Mouse (Mus musculus) liver, embryonic 11.5 days (tissue): ENCODE results near the gene Kat6b. TPM values are rescaled to one million over a fixed set of nuclear protein-coding genes. Genes with fewer than 3 reads are reported as not detected.

Source experiments
- ATAC-seq: fragments of 200-750 bp; cut with Nextera tagmentation; replicated peaks from 2 replicates; pipeline ENCODE4 v1.8.0; 2017; ENCODE audit warnings: moderate number of reproducible peaks, mild to moderate bottlenecking, moderate TSS enrichment, moderate library complexity; ENCODE audit not compliant: low FRiP score
- DNase-seq: peaks from one replicate; pipeline ENCODE4 v3.0.0-alpha.2; 2017; ENCODE audit warnings: low spot score
- H3K27ac ChIP-seq: fragments of 300-500 bp; sonication (generic); 2 replicates; pipeline ENCODE4 v1.5.1; 2014; ENCODE audit warnings: mild to moderate bottlenecking, low read depth, low read length, control low read depth
- H3K27me3 ChIP-seq: fragments of 300-500 bp; sonication (generic); replicated peaks from 2 replicates; pipeline ENCODE4 v1.6.1; 2014; ENCODE audit warnings: low read length, mixed read lengths; ENCODE audit not compliant: control insufficient read depth, insufficient read depth
- H3K36me3 ChIP-seq: fragments of 300-500 bp; sonication (generic); 2 replicates; pipeline ENCODE4 v1.6.1; 2014; ENCODE audit warnings: mild to moderate bottlenecking, low read length, moderate library complexity, mixed read lengths; ENCODE audit not compliant: control insufficient read depth, insufficient read depth
- H3K4me1 ChIP-seq: fragments of 300-500 bp; sonication (generic); replicated peaks from 2 replicates; pipeline ENCODE4 v1.6.1; 2014; ENCODE audit warnings: low read length, mixed read lengths; ENCODE audit not compliant: control insufficient read depth, insufficient read depth
- H3K4me2 ChIP-seq: fragments of 300-500 bp; sonication (generic); 2 replicates; pipeline ENCODE4 v1.6.1; 2014; ENCODE audit warnings: mild to moderate bottlenecking, control low read depth, moderate library complexity
- H3K4me3 ChIP-seq: fragments of 300-500 bp; sonication (generic); 2 replicates; pipeline ENCODE4 v1.5.1; 2014; ENCODE audit warnings: low read depth, low read length, control low read depth
- H3K9ac ChIP-seq: fragments of 300-500 bp; sonication (generic); 2 replicates; pipeline ENCODE4 v1.6.1; 2014; ENCODE audit warnings: low read depth, low read length, control low read depth
- H3K9me3 ChIP-seq: fragments of 300-500 bp; sonication (generic); 2 replicates; pipeline ENCODE4 v1.6.1; 2016; ENCODE audit warnings: low read length, inconsistent platforms, mixed read lengths; ENCODE audit not compliant: control insufficient read depth
- WGBS: fragments of 180-500 bp; shearing (Covaris S2); extraction: QIAGEN DNeasy Blood & Tissue Kit; methylation state at CpG from one replicate; pipeline ENCODE4 v1.1.7; 2014; 5-methylcytosine and 5-hydroxymethylcytosine counted together
- polyA plus RNA-seq: library from polyadenylated mRNA; unstranded; fragments of >200 nt; fragmentation: Nextera tagmentation; extraction: Ambion mirVana; gene quantifications from 2 replicates; pipeline ENCODE4 v1.2.1, GENCODE M21; 2014

Kat6b gene
- polyA plus RNA-seq, 1 experiment from 2014 or later, result 6.7 TPM

DNA sequence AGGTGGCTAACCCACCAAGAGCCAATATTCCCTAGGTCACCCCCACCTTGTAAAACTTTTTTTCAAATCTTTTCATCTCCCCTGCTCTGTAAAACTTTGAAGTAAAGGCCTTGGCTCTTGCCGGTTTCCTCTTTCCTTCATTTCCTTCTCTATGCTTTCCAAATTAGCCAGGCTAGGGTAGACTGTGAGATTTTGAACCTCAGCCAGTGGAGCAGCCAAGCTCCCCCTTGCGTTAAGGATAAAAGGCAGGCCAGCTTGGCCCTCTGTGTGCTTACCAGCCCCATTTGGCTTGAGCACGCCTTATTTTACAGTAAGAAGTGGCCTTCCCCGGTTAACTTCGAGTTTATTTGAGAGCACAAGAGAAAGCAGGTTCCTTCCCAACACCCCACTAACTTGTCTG, 193.2 kb downstream of the Kat6b start:
- Histone ChIP-seq H3K9me3 (no peaks in the 10 kb centered on the region), H3K27me3 (no peaks in the 10 kb centered on the region), H3K4me2 (no peak overlapping the region), H3K9ac (no peak overlapping the region), H3K4me1 (peaks cover 2% of the 10 kb centered on the region), H3K27ac (no peak overlapping the region), H3K4me3 (no peak overlapping the region), H3K36me3 (peaks cover 2% of the 10 kb centered on the region; the same call in 1 of the 2 replicates)
- DNase-seq, result no peak
- no peak for ATAC-seq
- 64% methylated on average over 5 of the region's 5 CpGs for WGBS

DNA sequence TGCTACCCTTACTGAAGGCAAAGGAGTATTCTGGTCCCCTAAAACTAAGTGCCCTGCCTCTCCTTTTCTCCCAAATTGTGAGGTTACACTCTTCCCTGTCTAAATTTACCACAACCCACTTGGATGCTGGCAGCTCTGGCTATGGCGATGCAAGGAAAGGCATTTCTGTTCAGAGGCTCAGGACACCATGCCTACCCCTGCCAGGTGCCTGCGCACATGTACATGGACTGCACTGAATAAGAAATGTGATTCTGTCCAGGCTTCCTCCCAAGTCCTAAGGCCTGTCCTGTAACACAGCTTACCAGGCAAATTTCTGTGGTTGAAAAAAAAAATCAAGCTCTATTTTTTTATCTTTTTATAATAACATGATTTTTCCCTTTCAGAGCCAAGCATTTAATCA, 195.0 kb downstream of the Kat6b start:
- Histone ChIP-seq H3K9ac (no peak overlapping the region), H3K4me2 (no peak overlapping the region), H3K27ac (no peak overlapping the region), H3K36me3 (no peaks in the 10 kb centered on the region), H3K9me3 (no peaks in the 10 kb centered on the region), H3K27me3 (no peaks in the 10 kb centered on the region), H3K4me1 (peaks cover 10% of the 10 kb centered on the region), H3K4me3 (no peak overlapping the region)
- ATAC-seq, result no peak
- DNase-seq, result no peak
- 80% methylated on average over 2 of the region's 2 CpGs for WGBS

DNA sequence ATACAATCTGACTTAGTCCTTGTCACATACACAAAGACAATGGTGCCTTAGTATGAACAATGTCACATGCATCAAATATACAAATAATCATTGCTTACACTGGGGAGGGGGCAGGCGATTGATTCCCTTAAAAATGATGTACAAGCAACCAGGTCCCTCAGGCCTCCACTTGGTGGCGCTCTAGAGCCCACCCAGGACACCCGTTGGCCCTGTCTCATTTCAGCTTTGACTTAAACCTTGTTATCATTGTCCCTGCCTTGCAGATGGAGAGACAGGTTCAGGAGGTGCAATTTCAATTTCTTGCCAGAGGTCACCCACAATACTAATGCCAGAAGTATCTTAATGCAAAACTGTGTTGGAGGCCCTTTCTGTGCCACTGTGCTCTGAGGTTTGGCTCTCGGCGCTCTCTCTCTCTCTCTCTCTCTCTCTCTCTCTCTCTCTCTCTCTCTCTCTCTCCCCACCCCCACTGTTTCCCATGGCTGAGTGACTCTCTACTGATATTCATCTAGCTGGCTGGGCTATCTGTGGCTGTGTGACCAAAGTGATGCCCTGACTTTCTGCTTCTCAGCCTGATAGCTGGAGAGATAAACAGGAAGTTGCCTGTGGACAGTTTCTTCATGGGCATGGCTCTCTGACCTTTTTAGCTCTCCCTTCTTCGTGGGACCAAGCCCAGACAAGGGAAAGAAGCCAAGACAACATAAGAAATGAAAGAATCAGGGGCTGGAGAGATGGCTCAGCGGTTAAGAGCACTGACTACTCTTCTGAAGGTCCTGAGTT, 197.5 kb downstream of the Kat6b start:
- Histone ChIP-seq H3K36me3 (no peaks in the 10 kb centered on the region), H3K27me3 (no peaks in the 10 kb centered on the region), H3K4me1 (peaks cover 13% of the 10 kb centered on the region), H3K4me3 (no peak overlapping the region), H3K27ac (no peak overlapping the region), H3K4me2 (no peak overlapping the region), H3K9ac (no peak overlapping the region), H3K9me3 (no peaks in the 10 kb centered on the region)
- DNase-seq, result peak; percentile 57
- no peak for ATAC-seq
- 40% methylated on average over 7 of the region's 7 CpGs for WGBS

DNA sequence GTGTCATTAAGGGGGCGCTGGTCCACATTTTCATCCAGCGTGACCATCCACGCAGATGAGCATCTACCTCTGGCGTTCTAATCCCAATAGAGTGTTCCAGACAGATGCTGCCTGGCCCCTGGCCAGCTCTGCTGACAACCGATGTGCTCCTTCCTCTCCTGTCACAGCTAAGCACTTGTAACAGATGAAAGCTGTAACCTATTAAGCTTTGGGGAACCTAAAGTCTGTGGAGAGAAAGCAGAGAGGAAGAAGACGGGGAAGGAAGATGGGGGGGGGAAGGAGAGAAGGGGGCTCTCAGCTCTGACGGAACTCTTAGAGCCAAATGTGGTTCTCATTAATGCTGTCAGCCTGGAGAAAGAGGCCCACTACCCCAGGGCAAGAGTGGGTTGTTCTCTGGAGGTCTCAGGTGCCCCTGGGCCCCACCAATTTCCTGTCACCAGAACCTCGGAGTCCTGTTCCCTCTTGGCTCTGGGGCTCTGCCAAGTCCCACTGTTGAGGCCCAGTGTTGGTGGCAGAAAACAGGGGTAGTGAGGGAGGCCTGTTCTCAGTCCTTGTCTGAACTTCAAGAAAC, 198.5 kb downstream of the Kat6b start:
- Histone ChIP-seq H3K4me1 (peaks cover 13% of the 10 kb centered on the region), H3K36me3 (no peaks in the 10 kb centered on the region), H3K27ac (peak overlapping the region; percentile 29; the same call in 1 of the 2 replicates), H3K27me3 (no peaks in the 10 kb centered on the region), H3K4me2 (no peak overlapping the region), H3K9me3 (no peaks in the 10 kb centered on the region), H3K4me3 (no peak overlapping the region), H3K9ac (no peak overlapping the region)
- DNase-seq (no peak), ATAC-seq (no peak)
- WGBS, result 46% methylated on average over 8 of the region's 8 CpGs

DNA sequence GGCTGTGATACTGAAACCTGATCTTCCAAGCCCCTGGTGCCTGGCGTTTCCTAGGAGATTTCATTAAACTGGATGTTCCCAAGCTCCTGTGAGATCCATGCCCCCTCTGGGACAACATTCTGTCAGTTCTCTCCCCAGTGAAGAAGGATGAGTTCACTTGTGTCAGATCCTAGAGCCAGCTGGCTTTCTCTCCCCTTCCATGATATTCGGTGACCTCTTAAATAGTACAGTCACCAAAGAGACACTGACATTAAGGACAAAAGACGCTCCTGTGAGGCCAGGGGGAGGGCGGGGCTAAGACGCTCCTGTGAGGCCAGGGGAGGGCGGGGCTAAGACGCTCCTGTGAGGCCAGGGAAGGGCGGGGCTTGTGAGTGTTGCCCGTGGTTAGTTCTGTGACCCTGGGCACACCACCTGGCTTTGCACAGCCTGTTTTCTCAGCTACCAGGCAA, 201.5 kb downstream of the Kat6b start:
- under 1% methylated on average over 9 of the region's 9 CpGs for WGBS
- Histone ChIP-seq H3K36me3 (no peaks in the 10 kb centered on the region), H3K4me1 (peaks cover 17% of the 10 kb centered on the region), H3K9ac (no peak overlapping the region), H3K27me3 (peaks cover 9% of the 10 kb centered on the region), H3K4me2 (peak overlapping the region; percentile 56), H3K27ac (no peak overlapping the region), H3K4me3 (0 out of 2 replicates have a peak overlapping the region, but pooled peaks have one; percentile 14), H3K9me3 (no peaks in the 10 kb centered on the region)
- ATAC-seq, result peak; percentile 84
- peak; percentile 65 for DNase-seq

DNA sequence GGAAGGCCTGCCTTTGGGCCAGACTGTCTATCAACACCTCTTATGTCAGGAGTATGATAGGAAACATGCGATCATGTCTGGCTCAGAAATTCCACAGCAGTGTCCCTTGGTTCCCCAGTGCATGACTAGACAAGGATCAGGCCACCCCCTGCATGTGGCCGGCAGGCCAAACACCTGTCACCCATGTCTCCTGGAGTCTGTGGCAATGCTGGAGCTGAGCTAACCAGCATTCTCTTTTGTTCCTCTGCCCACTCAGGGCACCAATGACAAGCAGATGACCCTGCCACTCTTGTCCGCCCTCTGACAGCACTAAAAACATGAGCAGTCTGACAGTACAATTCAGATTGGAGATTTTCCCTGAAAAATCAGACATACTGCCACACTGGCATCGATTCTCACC, 202.6 kb downstream of the Kat6b start:
- peaks cover 17% of the 10 kb centered on the region for H3K4me1 ChIP-seq
- H3K36me3 ChIP-seq, result no peaks in the 10 kb centered on the region
- H3K9ac ChIP-seq, result no peak overlapping the region
- no peak overlapping the region for H3K4me3 ChIP-seq
- no peak overlapping the region for H3K4me2 ChIP-seq
- no peak for ATAC-seq
- DNase-seq, result no peak
- H3K27ac ChIP-seq, result no peak overlapping the region
- H3K27me3 ChIP-seq, result peaks cover 9% of the 10 kb centered on the region
- no peaks in the 10 kb centered on the region for H3K9me3 ChIP-seq
- WGBS, result 83% methylated on average over 4 of the region's 4 CpGs

DNA sequence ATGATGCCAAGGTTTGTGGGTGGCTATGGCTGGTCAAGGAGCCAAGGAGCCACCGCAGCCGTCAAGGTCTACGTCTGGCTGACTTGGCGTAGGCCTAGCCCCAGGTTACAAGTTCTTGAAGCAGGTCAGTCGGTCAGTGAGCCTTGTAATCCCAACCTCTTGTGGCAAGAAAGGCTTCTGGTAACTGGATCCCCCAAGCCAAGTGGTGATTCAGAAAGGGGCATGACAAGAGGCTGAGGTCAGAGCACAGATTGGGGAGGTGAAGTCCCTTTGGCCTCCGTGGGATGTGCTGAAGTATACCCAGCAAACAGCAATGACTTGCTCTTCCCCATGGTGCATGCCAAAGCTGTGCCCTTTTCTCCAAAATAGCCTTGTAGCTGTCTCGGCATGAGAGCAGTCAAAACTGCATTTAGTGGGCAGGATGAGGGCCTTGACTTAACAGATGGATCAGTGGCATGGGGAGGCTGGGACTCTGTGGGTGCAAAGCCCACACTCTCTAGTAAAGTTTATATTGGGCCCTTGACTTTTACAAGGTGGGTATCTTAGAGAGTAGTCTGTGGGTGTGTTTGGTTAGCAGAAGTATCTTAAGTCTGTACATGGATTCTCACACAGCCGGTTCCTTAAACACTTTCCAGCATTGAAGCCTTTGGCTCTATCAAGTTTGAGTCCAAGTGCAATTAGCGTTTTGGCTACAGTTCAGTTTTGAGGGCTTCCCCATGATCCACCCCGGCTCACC, 204.3 kb downstream of the Kat6b start:
- no peak overlapping the region for H3K4me3 ChIP-seq
- H3K4me2 ChIP-seq, result no peak overlapping the region
- H3K9ac ChIP-seq, result no peak overlapping the region
- no peaks in the 10 kb centered on the region for H3K9me3 ChIP-seq
- H3K27me3 ChIP-seq, result peaks cover 9% of the 10 kb centered on the region
- WGBS, result 87% methylated on average over 10 of the region's 10 CpGs
- no peak overlapping the region for H3K27ac ChIP-seq
- DNase-seq (no peak), ATAC-seq (no peak)
- H3K4me1 ChIP-seq, result peaks cover 7% of the 10 kb centered on the region
- no peaks in the 10 kb centered on the region for H3K36me3 ChIP-seq

DNA sequence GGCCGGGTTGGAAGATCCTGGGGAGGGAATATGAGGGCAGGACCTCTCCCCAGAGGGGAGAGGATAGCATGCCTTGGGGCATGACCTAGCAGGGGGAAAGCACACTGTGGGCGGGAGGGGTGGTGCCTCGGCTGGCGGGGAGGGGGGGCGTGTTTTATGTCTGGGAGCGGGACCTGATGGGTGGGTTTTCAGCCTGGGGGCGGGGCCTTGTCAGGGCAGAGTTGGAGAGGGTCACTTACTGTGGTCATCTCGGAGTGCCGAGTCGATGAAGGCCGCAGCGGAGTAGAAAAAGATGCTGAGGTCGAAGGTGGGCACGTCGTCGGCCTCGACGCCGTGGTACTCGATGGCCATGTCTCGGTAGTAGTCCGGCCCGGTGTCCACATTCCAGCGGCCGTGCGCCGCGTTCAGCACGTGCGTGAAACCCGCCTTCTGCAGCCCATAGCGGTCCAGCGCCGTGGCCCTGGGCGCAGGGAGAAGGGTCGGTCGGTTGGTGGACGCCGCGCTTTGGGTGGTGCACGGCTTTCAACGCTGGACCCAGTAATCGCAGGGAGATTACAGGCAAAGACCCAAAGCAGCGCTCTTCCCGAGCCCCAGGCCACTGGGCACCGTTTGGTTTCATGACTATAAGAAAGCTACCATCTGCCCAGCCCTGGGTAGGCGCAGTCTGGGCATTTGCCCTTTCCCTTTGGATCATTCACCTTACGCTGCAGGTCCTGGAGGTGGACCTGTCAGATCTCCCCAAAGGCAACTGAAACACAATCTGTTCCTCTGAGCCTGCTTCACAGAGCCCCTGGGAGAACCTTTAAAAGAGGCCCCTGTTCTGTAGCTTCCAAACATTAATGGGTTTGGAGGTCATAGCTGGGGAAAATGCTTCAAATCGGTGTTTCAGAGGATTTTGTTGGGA, 205.4 kb downstream of the Kat6b start:
- H3K4me2 ChIP-seq, result peak overlapping the region; percentile 67
- peak overlapping the region; percentile 34 for H3K4me3 ChIP-seq
- no peaks in the 10 kb centered on the region for H3K9me3 ChIP-seq
- ATAC-seq, result no peak; the same call in 1 of the 2 replicates
- DNase-seq, result peak; percentile 51
- H3K27me3 ChIP-seq, result peaks cover 9% of the 10 kb centered on the region
- WGBS, result 10% methylated on average over 49 of the region's 49 CpGs
- H3K9ac ChIP-seq, result peak overlapping the region; percentile 9; the same call in 1 of the 2 replicates
- no peak overlapping the region for H3K27ac ChIP-seq
- no peaks in the 10 kb centered on the region for H3K36me3 ChIP-seq
- H3K4me1 ChIP-seq, result peaks cover 7% of the 10 kb centered on the region
